Mouse (Mus musculus): ENCODE results near the gene Pnpla2.
"Not testable (repeated sequence)": the region's sequence is repeated elsewhere in the genome, so short reads cannot be mapped to it uniquely, and the experiment has no call there.

Gene Pnpla2

GRCm38 (mm10) chr7:141432186-141432611 lies 22.8 kb upstream of the Pnpla2 start:
- no peak for DNase-seq

GRCm38 (mm10) chr7:141432741-141433516 lies 22.1 kb upstream of the Pnpla2 start:
- no peak for DNase-seq

GRCm38 (mm10) chr7:141433517-141434400 lies 21.2 kb upstream of the Pnpla2 start:
- DNase-seq = no peak

- DNase-seq = peak; percentile 41
These were observed 20.5 kb upstream of the Pnpla2 start for GRCm38 (mm10) chr7:141434464-141434863.

- DNase-seq = peak; percentile 66
These were observed 19.7 kb upstream of the Pnpla2 start for GRCm38 (mm10) chr7:141435129-141435855.

- no peak for DNase-seq
These were observed 19.0 kb upstream of the Pnpla2 start for GRCm38 (mm10) chr7:141435856-141436522.

- DNase-seq = no peak
These were observed 18.5 kb upstream of the Pnpla2 start for GRCm38 (mm10) chr7:141436523-141436892.

- peak; percentile 88 for DNase-seq
These were observed 17.5 kb upstream of the Pnpla2 start, which contains the start of gene Slc25a22 for GRCm38 (mm10) chr7:141437178-141438120. TSS of gene Slc25a22 (minus strand) at chr7:141437892.

- DNase-seq = no peak
These were observed 16.6 kb upstream of the Pnpla2 start for GRCm38 (mm10) chr7:141438201-141438968.

- no peak for DNase-seq
These were observed 15.8 kb upstream of the Pnpla2 start for GRCm38 (mm10) chr7:141439140-141439679.

- no peak for DNase-seq
These were observed 15.2 kb upstream of the Pnpla2 start for GRCm38 (mm10) chr7:141439811-141440210.

GRCm38 (mm10) chr7:141440613-141441012 lies 14.4 kb upstream of the Pnpla2 start:
- peak; percentile 39 for DNase-seq

GRCm38 (mm10) chr7:141441460-141441859 lies 13.5 kb upstream of the Pnpla2 start:
- no peak for DNase-seq

GRCm38 (mm10) chr7:141442199-141442598 lies 12.8 kb upstream of the Pnpla2 start:
- no peak for DNase-seq

- peak; percentile 55 for DNase-seq
These were observed 11.7 kb upstream of the Pnpla2 start for GRCm38 (mm10) chr7:141443081-141443821.

- DNase-seq = peak; percentile 69
These were observed 11.2 kb upstream of the Pnpla2 start, which contains the start of gene Pidd1 for GRCm38 (mm10) chr7:141443828-141444237. TSS of gene Pidd1 (minus strand) at chr7:141444025.

- not testable (repeated sequence) for DNase-seq
These were observed 8.6 kb upstream of the Pnpla2 start for GRCm38 (mm10) chr7:141446374-141446773.

GRCm38 (mm10) chr7:141447110-141447991 lies 7.6 kb upstream of the Pnpla2 start, which contains the start of gene Rplp2:
TSS of gene Rplp2 (plus strand) at chr7:141447370.
- peak; percentile 94 for DNase-seq
